27 mouse cellular contexts compared by ENCODE assay signal in the genomic region with DNA sequence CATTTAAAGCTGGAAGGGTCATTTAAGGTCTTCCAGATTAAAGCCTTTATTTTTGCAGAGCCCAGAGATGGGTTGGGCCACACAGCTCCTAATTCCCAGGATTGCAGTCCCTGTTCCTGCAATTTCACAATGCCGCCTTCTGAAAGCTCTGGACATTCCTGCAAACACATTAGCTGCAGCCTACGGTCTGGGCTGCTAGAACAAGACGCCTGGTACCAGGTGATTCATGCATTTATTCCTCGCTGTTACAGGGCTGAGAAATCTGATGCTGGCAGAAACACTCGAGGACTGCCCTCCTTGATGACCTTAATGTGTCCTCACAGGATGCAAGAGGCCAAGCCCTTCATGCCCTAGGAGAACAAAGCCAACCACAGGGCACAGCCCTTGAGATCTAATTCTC. TPM values are rescaled to one million over a fixed set of nuclear protein-coding genes. Genes with fewer than 3 reads are reported as not detected.
A peak's percentile ranks its signal among the peaks of the same experiment; 100 is the strongest.
DNase-seq lines count a peak whose midpoint lies in the region; ATAC-seq and TF ChIP-seq lines count a peak whose summit lies in the region.
"Had no signal": no experiment of that assay in that cellular context is flagged by ENCODE, and none has a peak within 500 bp of the region (broad histone marks: within the 10 kb centered on the region; RNA-seq: fewer than 3 reads in every experiment).

No protein-coding gene starts in this region.

- no peak overlapping the region for H3K27ac ChIP-seq in lung, postnatal 0 days (ENCODE audit: low read length)
- H3K27ac ChIP-seq in embryonic facial prominence, embryonic 10.5 days (replicated peaks), result peak overlapping the region; percentile 48
- H3K27ac ChIP-seq: forebrain, embryonic 12.5 days; hindbrain, embryonic 10.5 days; hindbrain, postnatal 0 days; layer of hippocampus, adult 2 months; liver, embryonic 15.5 days; lung, embryonic 15.5 days; macrophage; neural tube, embryonic 15.5 days had no signal

- peak; percentile 39 for ATAC-seq in lung, postnatal 0 days
- no peak for ATAC-seq in megakaryocyte, adult 5-6 weeks (ENCODE audit: poor library complexity, severe bottlenecking)
- ATAC-seq: hindbrain, postnatal 0 days; intestine, embryonic 16.5 days had no signal

- peak; percentile 20 for DNase-seq in adrenal gland, postnatal 10 days
- DNase-seq in adrenal gland, adult 8-10 months, result no peak
- peak; percentile 67 for DNase-seq in lung, postnatal 0 days (ENCODE audit: low spot score)
- DNase-seq in lung, postnatal 10 days, result no peak
- DNase-seq in ES-CJ7 (ENCODE audit: low read depth, low spot score), result peak; percentile 54
- peak; percentile 23 for DNase-seq in embryonic facial prominence, embryonic 10.5 days (ENCODE audit: low spot score)
- no peak for DNase-seq in layer of hippocampus, adult 18-20 months (ENCODE audit: low spot score in 2 of 2)
- DNase-seq: adrenal gland, postnatal 25 days; cerebellum, adult 11-12 months; cerebellum, postnatal 14 days; kidney, adult 9 months; kidney, postnatal 14 days; layer of hippocampus, postnatal 36 days; left cerebral cortex, postnatal 4 days; liver had no signal

- WGBS in lung, postnatal 0 days, result 30% methylated on average over 5 of the region's 5 CpGs
- 29% methylated on average over 5 of the region's 5 CpGs for WGBS in embryonic facial prominence, embryonic 10.5 days

- no peak overlapping the region for H3K9ac ChIP-seq in lung, postnatal 0 days (replicated peaks; ENCODE audit: low read depth)
- H3K9ac ChIP-seq: forebrain, embryonic 12.5 days; liver, embryonic 15.5 days; lung, embryonic 15.5 days; neural tube, embryonic 15.5 days had no signal

- no peaks in the 10 kb centered on the region for H3K9me3 ChIP-seq in lung, postnatal 0 days (ENCODE audit: low read length)
- H3K9me3 ChIP-seq in embryonic facial prominence, embryonic 10.5 days, result no peaks in the 10 kb centered on the region
- H3K9me3 ChIP-seq: forebrain, embryonic 12.5 days; hindbrain, embryonic 10.5 days; liver, embryonic 15.5 days; lung, embryonic 15.5 days; neural tube, embryonic 15.5 days had no signal

- H3K27me3 ChIP-seq in lung, postnatal 0 days (replicated peaks; ENCODE audit: insufficient read depth, low read length), result no peaks in the 10 kb centered on the region
- no peaks in the 10 kb centered on the region for H3K27me3 ChIP-seq in embryonic facial prominence, embryonic 10.5 days (replicated peaks; ENCODE audit: low read depth, poor library complexity, severe bottlenecking)
- H3K27me3 ChIP-seq: forebrain, embryonic 12.5 days; lung, embryonic 15.5 days; neural tube, embryonic 15.5 days had no signal

- no peaks in the 10 kb centered on the region for H3K36me3 ChIP-seq in lung, postnatal 0 days (ENCODE audit: insufficient read depth, low read length)
- H3K36me3 ChIP-seq in embryonic facial prominence, embryonic 10.5 days (replicated peaks), result no peaks in the 10 kb centered on the region
- H3K36me3 ChIP-seq: forebrain, embryonic 12.5 days; hindbrain, embryonic 10.5 days; liver, embryonic 15.5 days; lung, embryonic 15.5 days; neural tube, embryonic 15.5 days had no signal

- H3K4me2 ChIP-seq in lung, postnatal 0 days (replicated peaks; ENCODE audit: low read depth, low read length), result no peak overlapping the region
- H3K4me2 ChIP-seq: forebrain, embryonic 12.5 days; heart, embryonic 11.5 days; liver, embryonic 15.5 days; lung, embryonic 15.5 days; midbrain, embryonic 11.5 days; neural tube, embryonic 15.5 days had no signal

- no peak overlapping the region for H3K4me3 ChIP-seq in lung, postnatal 0 days (ENCODE audit: low read depth, low read length)
- H3K4me3 ChIP-seq in embryonic facial prominence, embryonic 10.5 days, result no peak overlapping the region
- H3K4me3 ChIP-seq: forebrain, embryonic 12.5 days; hindbrain, embryonic 10.5 days; layer of hippocampus, adult 2 months; liver, embryonic 15.5 days; lung, embryonic 15.5 days; neural tube, embryonic 15.5 days had no signal

- H3K4me1 ChIP-seq in lung, postnatal 0 days (ENCODE audit: insufficient read depth, low read depth, low read length), result no peaks in the 10 kb centered on the region
- H3K4me1 ChIP-seq in embryonic facial prominence, embryonic 10.5 days, result peaks cover 17% of the 10 kb centered on the region
- H3K4me1 ChIP-seq: liver, embryonic 15.5 days had no signal

- peak; percentile 16; the same call in 1 of the 2 replicates for TF ChIP-seq EP300 in lung, postnatal 0 days (IDR thresholded peaks at IDR 0.05)

- TF ChIP-seq CTCF in lung, postnatal 0 days (IDR thresholded peaks at IDR 0.05), result no peak

RNA-seq across cellular contexts. Expression of a gene that starts 6.3 kb away (rescaled TPM):
- 10 to 100 TPM in 1 of 2 experiments, 1 to 10 TPM in 1; 8.8 to 10.5 TPM for total RNA-seq in adrenal gland, postnatal 10 days (2021)
- 1 to 10 TPM in 3 of 4 experiments, under 1 TPM in 1; 0.92 to 4.7 (median 1.5) TPM for total RNA-seq in adrenal gland, adult 8-10 months (2022)
- polyA plus RNA-seq in lung, postnatal 0 days (2015; fragmentation: Nextera tagmentation; extraction: Ambion mirVana), result 4.8 and 5.9 TPM in 2 replicates
- polyA plus RNA-seq in embryonic facial prominence, embryonic 10.5 days (2016; fragmentation: Nextera tagmentation; extraction: Ambion mirVana), result 60.0 and 62.2 TPM in 2 replicates
- total RNA-seq in megakaryocyte, adult 5-6 weeks (2015), result 19.9 and 25.9 TPM in 2 replicates
- total RNA-seq in megakaryocyte, adult 5-6 weeks (2017), result 33.7 and 45.2 TPM in 2 replicates
- total RNA-seq in layer of hippocampus, adult 18-20 months (2021), result 1 to 10 TPM; 1.2 to 1.3 TPM

Comparison
In these comparisons a context has a peak if more than half of its experiments do, and no peak if none do; other contexts are left out.
1. DNase-seq: peak in adrenal gland, postnatal 10 days (single experiment), lung, postnatal 0 days (single experiment), ES-CJ7 (single experiment) and embryonic facial prominence, embryonic 10.5 days (single experiment); none in adrenal gland, adult 8-10 months (single experiment), lung, postnatal 10 days (single experiment) and layer of hippocampus, adult 18-20 months (0 of 2).